Mouse (Mus musculus) neural tube, embryonic 15.5 days (tissue): ENCODE data around the gene Triobp. TPM values are rescaled to one million over a fixed set of nuclear protein-coding genes. Genes with fewer than 3 reads are reported as not detected.
A peak's percentile ranks its signal among the peaks of the same experiment; 100 is the strongest.

Experiments used
- ATAC-seq: fragments of 200-750 bp; cut with Nextera tagmentation; 2 replicates; pipeline ENCODE4 v1.8.0; 2017; ENCODE audit warnings: mild to moderate bottlenecking, moderate TSS enrichment, moderate library complexity; ENCODE audit not compliant: low FRiP score
- H3K27ac ChIP-seq: fragments of 300-500 bp; sonication (generic); replicated peaks from 2 replicates; pipeline ENCODE4 v1.5.1; 2015; ENCODE audit warnings: mild to moderate bottlenecking, inconsistent platforms
- H3K27me3 ChIP-seq: fragments of 300-500 bp; sonication (generic); replicated peaks from 2 replicates; pipeline ENCODE4 v1.6.1; 2015; ENCODE audit warnings: inconsistent platforms
- H3K36me3 ChIP-seq: fragments of 300-500 bp; sonication (generic); 2 replicates; pipeline ENCODE4 v1.6.1; 2015; ENCODE audit warnings: inconsistent platforms
- H3K4me1 ChIP-seq: fragments of 300-500 bp; sonication (generic); 2 replicates; pipeline ENCODE4 v1.6.1; 2015; ENCODE audit warnings: inconsistent platforms
- H3K4me2 ChIP-seq: fragments of 300-500 bp; sonication (generic); 2 replicates; pipeline ENCODE4 v1.6.1; 2015; ENCODE audit warnings: inconsistent platforms, mild to moderate bottlenecking, moderate library complexity
- H3K4me3 ChIP-seq: fragments of 300-500 bp; sonication (generic); replicated peaks from 2 replicates; pipeline ENCODE4 v1.5.1; 2015; ENCODE audit warnings: mild to moderate bottlenecking, inconsistent platforms
- H3K9ac ChIP-seq: fragments of 300-500 bp; sonication (generic); replicated peaks from 2 replicates; pipeline ENCODE4 v1.6.1; 2015; ENCODE audit warnings: mild to moderate bottlenecking, inconsistent platforms
- H3K9me3 ChIP-seq: fragments of 300-500 bp; sonication (generic); replicated peaks from 2 replicates; pipeline ENCODE4 v1.6.1; 2016; ENCODE audit warnings: inconsistent platforms
- WGBS: fragments of 180-500 bp; shearing (Covaris S2); methylation state at CpG from one replicate; pipeline ENCODE4 v1.1.7; 2015; ENCODE audit warnings: mixed read lengths; 5-methylcytosine and 5-hydroxymethylcytosine counted together
- polyA plus RNA-seq: library from polyadenylated mRNA; unstranded; fragments of >200 nt; fragmentation: Nextera tagmentation; extraction: Ambion mirVana; gene quantifications from 2 replicates; pipeline ENCODE4 v1.2.1, GENCODE M21; 2015

Triobp gene
- polyA plus RNA-seq, 1 experiment from 2014 or later: 30.6 TPM

- peaks cover 18% of the 10 kb centered on the region for H3K4me1 ChIP-seq
- H3K9ac ChIP-seq: peak overlapping the region; percentile 41; the same call in 1 of the 2 replicates
- peaks cover 41% of the 10 kb centered on the region for H3K36me3 ChIP-seq
- peak overlapping the region; percentile 61; the same call in 1 of the 2 replicates for H3K27ac ChIP-seq
- no peaks in the 10 kb centered on the region for H3K9me3 ChIP-seq
- H3K4me3 ChIP-seq: peak overlapping the region; percentile 31
- 0 out of 2 replicates have a peak, but pooled peaks cover 3% of the 10 kb centered on the region for H3K27me3 ChIP-seq
- 3% methylated on average over 9 of the region's 9 CpGs for WGBS
- peak overlapping the region; percentile 57 for H3K4me2 ChIP-seq
- peak; percentile 40 for ATAC-seq
Measured at GRCm38 (mm10) chr15:78942663-78943062, 4.9 kb upstream of the Triobp start.

- H3K9ac ChIP-seq: no peak overlapping the region
- ATAC-seq: no peak
- H3K27me3 ChIP-seq: 0 out of 2 replicates have a peak, but pooled peaks cover 3% of the 10 kb centered on the region
- H3K4me1 ChIP-seq: peaks cover 31% of the 10 kb centered on the region
- H3K27ac ChIP-seq: no peak overlapping the region
- H3K9me3 ChIP-seq: no peaks in the 10 kb centered on the region
- no peak overlapping the region for H3K4me3 ChIP-seq
- H3K36me3 ChIP-seq: peaks cover 8% of the 10 kb centered on the region; the same call in 1 of the 2 replicates
- 75% methylated on average over 7 of the region's 7 CpGs for WGBS
- H3K4me2 ChIP-seq: no peak overlapping the region
Measured at GRCm38 (mm10) chr15:78946232-78946631, 1.3 kb upstream of the Triobp start.

DNA sequence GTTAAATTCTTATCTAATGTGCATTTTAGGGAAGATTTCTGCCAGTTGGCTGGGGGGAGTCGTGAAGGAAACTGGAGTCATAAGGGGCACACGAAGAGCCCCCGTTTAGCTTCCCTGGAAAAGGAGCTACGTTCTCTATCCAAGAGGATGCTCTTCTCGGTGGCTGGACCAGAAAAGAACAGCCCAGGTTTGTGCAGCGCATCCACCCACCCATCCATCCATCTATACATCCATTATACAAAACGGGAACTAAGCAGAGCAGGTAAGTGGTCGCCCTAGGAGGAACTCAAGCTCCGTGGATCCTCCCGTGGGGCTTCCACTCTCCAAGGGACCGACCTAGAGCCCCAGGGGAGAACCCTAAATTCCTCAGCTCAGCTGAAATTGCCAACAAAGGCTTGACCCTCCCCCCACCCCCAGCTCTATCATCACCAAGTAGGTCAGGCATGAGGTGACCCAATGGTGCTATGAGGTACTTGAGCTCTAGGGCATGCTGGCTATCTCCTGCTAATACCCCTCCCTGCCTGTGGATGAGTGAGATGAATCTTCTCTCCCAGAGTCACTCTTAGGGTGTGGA is 715 bp downstream of the Triobp start:
- peak; percentile 54; the same call in 1 of the 2 replicates for ATAC-seq
- H3K4me1 ChIP-seq: peaks cover 24% of the 10 kb centered on the region
- H3K9ac ChIP-seq: peak overlapping the region; percentile 67
- WGBS: 2% methylated on average over 11 of the region's 11 CpGs
- 0 out of 2 replicates have a peak, but pooled peaks cover 3% of the 10 kb centered on the region for H3K27me3 ChIP-seq
- no peaks in the 10 kb centered on the region for H3K9me3 ChIP-seq
- H3K36me3 ChIP-seq: peaks cover 8% of the 10 kb centered on the region; the same call in 1 of the 2 replicates
- H3K4me3 ChIP-seq: peak overlapping the region; percentile 65
- peak overlapping the region; percentile 78 for H3K27ac ChIP-seq
- H3K4me2 ChIP-seq: peak overlapping the region; percentile 73

DNA sequence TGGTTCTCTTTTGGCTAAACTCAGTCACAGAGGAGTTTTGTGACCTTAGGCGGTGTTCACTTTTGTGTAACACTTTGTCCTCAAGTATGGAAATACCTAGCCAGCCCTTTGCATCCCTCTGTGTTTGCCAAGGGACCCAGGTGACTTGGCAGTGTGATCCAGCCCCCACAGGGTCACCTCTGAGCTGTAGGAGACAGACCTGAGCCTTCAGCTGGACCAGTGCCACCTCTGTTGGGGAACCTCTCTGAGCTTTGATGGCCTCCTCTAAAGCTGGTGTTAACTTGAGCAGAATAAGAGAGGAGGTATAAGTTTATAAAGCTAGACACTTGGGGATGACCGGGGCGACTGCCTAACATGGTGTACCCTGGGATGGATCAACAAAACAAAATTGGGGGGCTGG is 1.4 kb downstream of the Triobp start:
- peaks cover 8% of the 10 kb centered on the region; the same call in 1 of the 2 replicates for H3K36me3 ChIP-seq
- peak overlapping the region; percentile 67; the same call in 1 of the 2 replicates for H3K9ac ChIP-seq
- H3K4me3 ChIP-seq: peak overlapping the region; percentile 65
- H3K9me3 ChIP-seq: no peaks in the 10 kb centered on the region
- 0 out of 2 replicates have a peak, but pooled peaks cover 3% of the 10 kb centered on the region for H3K27me3 ChIP-seq
- 96% methylated on average over 3 of the region's 3 CpGs for WGBS
- H3K27ac ChIP-seq: no peak overlapping the region
- peak overlapping the region; percentile 73 for H3K4me2 ChIP-seq
- H3K4me1 ChIP-seq: peaks cover 24% of the 10 kb centered on the region
- ATAC-seq: no peak

- WGBS: 69% methylated on average over 3 of the region's 3 CpGs
- Histone ChIP-seq H3K4me1 (0 out of 2 replicates have a peak, but pooled peaks cover 4% of the 10 kb centered on the region), H3K36me3 (peaks cover 36% of the 10 kb centered on the region), H3K4me2 (no peak overlapping the region), H3K27me3 (no peaks in the 10 kb centered on the region), H3K9ac (no peak overlapping the region), H3K9me3 (no peaks in the 10 kb centered on the region), H3K27ac (no peak overlapping the region), H3K4me3 (no peak overlapping the region)
- ATAC-seq: no peak
Measured at GRCm38 (mm10) chr15:78955663-78956062, 8.1 kb downstream of the Triobp start.

GRCm38 (mm10) chr15:78956351-78956750 is 8.8 kb downstream of the Triobp start:
- no peaks in the 10 kb centered on the region for H3K27me3 ChIP-seq
- no peak overlapping the region for H3K27ac ChIP-seq
- peaks cover 42% of the 10 kb centered on the region for H3K36me3 ChIP-seq
- H3K9ac ChIP-seq: no peak overlapping the region
- H3K4me3 ChIP-seq: no peak overlapping the region
- H3K4me1 ChIP-seq: no peaks in the 10 kb centered on the region
- ATAC-seq: no peak
- WGBS: 89% methylated on average over 4 of the region's 4 CpGs
- H3K4me2 ChIP-seq: no peak overlapping the region
- no peaks in the 10 kb centered on the region for H3K9me3 ChIP-seq

DNA sequence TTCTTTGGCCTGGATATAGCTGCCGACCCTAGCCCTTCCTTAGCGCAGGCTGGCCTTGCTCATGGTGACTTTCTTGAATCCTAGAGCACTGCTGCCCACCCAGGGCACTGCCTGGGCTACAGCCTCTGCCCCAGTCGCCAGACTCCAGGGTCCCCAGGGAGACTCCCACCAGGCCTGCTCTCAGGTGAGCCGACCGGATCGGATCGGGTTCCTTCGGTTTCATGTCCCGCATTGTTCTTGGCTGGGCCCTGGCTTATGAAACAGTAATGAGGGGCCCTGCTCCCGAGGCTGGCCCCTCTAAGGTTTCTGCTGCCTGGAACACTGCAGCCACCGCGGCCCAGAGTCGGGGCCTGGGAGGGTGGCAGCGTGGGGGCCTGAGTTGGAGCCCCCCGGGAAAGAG is 9.5 kb downstream of the Triobp start:
- no peak for ATAC-seq
- Histone ChIP-seq H3K4me2 (no peak overlapping the region), H3K27ac (no peak overlapping the region), H3K9me3 (no peaks in the 10 kb centered on the region), H3K9ac (no peak overlapping the region), H3K4me1 (no peaks in the 10 kb centered on the region), H3K36me3 (peaks cover 45% of the 10 kb centered on the region), H3K27me3 (no peaks in the 10 kb centered on the region), H3K4me3 (no peak overlapping the region)
- 78% methylated on average over 15 of the region's 15 CpGs for WGBS

DNA sequence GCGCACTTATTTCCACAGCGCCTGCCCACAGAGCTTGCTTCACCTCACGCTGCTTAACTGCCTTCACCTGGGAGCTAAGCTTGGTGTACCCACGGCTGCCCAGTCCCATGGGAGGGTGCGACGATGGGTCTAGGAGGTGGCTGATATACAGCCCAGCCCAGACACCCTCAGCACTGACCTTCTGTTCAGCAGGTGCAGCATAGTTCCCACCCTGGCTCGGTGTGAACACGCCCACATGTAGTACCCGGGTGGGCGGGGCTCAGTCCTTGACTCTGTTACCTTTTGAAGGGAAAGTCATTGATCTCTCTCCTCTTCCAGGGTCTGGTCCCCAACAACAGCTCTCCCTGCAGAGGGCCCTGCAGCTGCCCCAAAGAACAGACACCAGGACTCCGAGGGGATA is 12.0 kb downstream of the Triobp start:
- Histone ChIP-seq H3K27ac (no peak overlapping the region), H3K9ac (no peak overlapping the region), H3K36me3 (peaks cover 41% of the 10 kb centered on the region), H3K27me3 (no peaks in the 10 kb centered on the region), H3K9me3 (no peaks in the 10 kb centered on the region), H3K4me3 (no peak overlapping the region), H3K4me2 (no peak overlapping the region), H3K4me1 (peaks cover 3% of the 10 kb centered on the region; the same call in 1 of the 2 replicates)
- no peak for ATAC-seq
- 90% methylated on average over 11 of the region's 11 CpGs for WGBS

GRCm38 (mm10) chr15:78960088-78960487 is 12.6 kb downstream of the Triobp start:
- Histone ChIP-seq H3K9me3 (no peaks in the 10 kb centered on the region), H3K4me3 (no peak overlapping the region), H3K36me3 (peaks cover 40% of the 10 kb centered on the region), H3K9ac (no peak overlapping the region), H3K4me1 (peaks cover 3% of the 10 kb centered on the region; the same call in 1 of the 2 replicates), H3K27me3 (no peaks in the 10 kb centered on the region), H3K27ac (no peak overlapping the region), H3K4me2 (no peak overlapping the region)
- ATAC-seq: no peak
- WGBS: 87% methylated on average over 4 of the region's 4 CpGs

DNA sequence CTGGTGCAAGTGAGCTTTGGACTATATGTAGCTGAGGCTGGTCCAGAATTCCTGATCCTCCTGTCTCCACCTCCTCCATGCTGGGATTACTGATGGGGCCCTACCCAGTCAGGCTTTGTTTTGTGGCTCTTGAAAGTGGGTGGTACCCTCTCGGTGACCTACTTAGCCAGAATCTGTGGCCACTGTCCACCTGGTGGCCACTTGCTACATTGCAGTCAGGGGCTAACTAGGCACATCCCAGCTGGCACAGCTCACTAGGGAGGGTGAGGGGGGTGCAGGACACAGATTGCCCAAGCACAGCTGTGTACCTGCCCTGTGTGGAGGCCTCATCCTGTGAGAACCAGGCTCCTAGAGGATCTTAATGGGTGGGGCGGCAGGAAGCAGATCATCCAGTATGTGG is 15.4 kb downstream of the Triobp start:
- 41% methylated on average over 2 of the region's 2 CpGs for WGBS
- Histone ChIP-seq H3K9me3 (no peaks in the 10 kb centered on the region), H3K36me3 (peaks cover 60% of the 10 kb centered on the region), H3K27me3 (no peaks in the 10 kb centered on the region), H3K9ac (no peak overlapping the region), H3K4me3 (no peak overlapping the region), H3K4me2 (no peak overlapping the region), H3K4me1 (peaks cover 3% of the 10 kb centered on the region; the same call in 1 of the 2 replicates), H3K27ac (no peak overlapping the region)
- no peak for ATAC-seq

GRCm38 (mm10) chr15:78971626-78972025 is 24.1 kb downstream of the Triobp start:
- Histone ChIP-seq H3K4me3 (no peak overlapping the region), H3K27me3 (no peaks in the 10 kb centered on the region), H3K9ac (no peak overlapping the region), H3K4me1 (no peaks in the 10 kb centered on the region), H3K9me3 (no peaks in the 10 kb centered on the region), H3K27ac (no peak overlapping the region), H3K36me3 (peaks cover 31% of the 10 kb centered on the region), H3K4me2 (no peak overlapping the region)
- WGBS: 81% methylated on average over 6 of the region's 6 CpGs
- ATAC-seq: no peak

DNA sequence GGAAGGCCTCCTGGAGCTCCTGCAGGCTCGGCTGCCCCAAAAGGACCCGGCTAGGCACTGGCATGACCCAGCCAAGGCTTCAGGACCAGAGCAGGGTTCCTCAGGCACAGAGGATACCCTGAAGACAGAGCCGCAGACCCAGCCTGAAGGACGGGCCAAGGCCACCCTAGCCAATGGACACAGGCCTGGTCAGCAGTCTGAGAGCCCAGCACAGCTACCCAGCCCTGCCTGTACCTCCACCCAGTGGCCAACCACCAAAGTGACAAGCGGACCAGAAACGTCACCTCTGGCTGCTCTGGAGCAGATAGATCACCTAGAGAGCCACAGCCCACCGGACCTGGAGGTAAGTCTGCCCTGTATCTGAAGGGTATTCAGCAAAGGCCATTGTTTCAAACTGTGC is 26.4 kb downstream of the Triobp start:
- H3K27me3 ChIP-seq: no peaks in the 10 kb centered on the region
- H3K4me3 ChIP-seq: no peak overlapping the region
- WGBS: 79% methylated on average over 7 of the region's 7 CpGs
- no peak overlapping the region for H3K4me2 ChIP-seq
- H3K9me3 ChIP-seq: no peaks in the 10 kb centered on the region
- H3K9ac ChIP-seq: no peak overlapping the region
- H3K27ac ChIP-seq: no peak overlapping the region
- peaks cover 10% of the 10 kb centered on the region; the same call in 1 of the 2 replicates for H3K36me3 ChIP-seq
- H3K4me1 ChIP-seq: peaks cover 6% of the 10 kb centered on the region
- no peak for ATAC-seq
